ENCODE assay signal across 8 mouse cellular contexts in genomic region chr7:45240633-45241388, GRCm38 (mm10). TPM values are rescaled to one million over a fixed set of nuclear protein-coding genes. Genes with fewer than 3 reads are reported as not detected.
A peak's percentile ranks its signal among the peaks of the same experiment; 100 is the strongest.
DNase-seq lines count a peak whose midpoint lies in the region; ATAC-seq and TF ChIP-seq lines count a peak whose summit lies in the region.

Slc6a16 (plus strand) TSS chr7:45241085.

- intact Hi-C loops in left cerebral cortex, postnatal 4 days (cut with DNase I): no loop called here

- H3K4me3 ChIP-seq in lung, adult 2 months (replicated peaks; ENCODE audit: extremely low read depth, low read depth, low read length): no peak within 1 kb of the TSS
- H3K4me3 ChIP-seq in embryonic facial prominence, embryonic 15.5 days (replicated peaks): peak within 1 kb of the TSS; percentile 30
- H3K4me3 ChIP-seq in intestine, embryonic 16.5 days (ENCODE audit: low read length): peak within 1 kb of the TSS; percentile 29
- peak within 1 kb of the TSS; percentile 23 for H3K4me3 ChIP-seq in neural tube, embryonic 11.5 days (ENCODE audit: low read depth, low read length)

- H3K9me3 ChIP-seq in embryonic facial prominence, embryonic 15.5 days (replicated peaks): no peaks in the 10 kb centered on the region
- H3K9me3 ChIP-seq in intestine, embryonic 16.5 days (ENCODE audit: control insufficient read depth, low read length): no peaks in the 10 kb centered on the region
- no peaks in the 10 kb centered on the region for H3K9me3 ChIP-seq in neural tube, embryonic 11.5 days (ENCODE audit: control insufficient read depth, low read length)

- H3K4me2 ChIP-seq in embryonic facial prominence, embryonic 15.5 days (replicated peaks): peak within 1 kb of the TSS; percentile 54
- H3K4me2 ChIP-seq in intestine, embryonic 16.5 days (ENCODE audit: low read depth, low read length): peak within 1 kb of the TSS; percentile 49
- peak within 1 kb of the TSS; percentile 41 for H3K4me2 ChIP-seq in neural tube, embryonic 11.5 days (ENCODE audit: low read depth)

- ATAC-seq in embryonic facial prominence, embryonic 15.5 days (ENCODE audit: insufficient number of reproducible peaks, low FRiP score, low TSS enrichment, low read depth): peak; percentile 36; the same call in 1 of the 2 replicates
- peak; percentile 51 for ATAC-seq in intestine, embryonic 16.5 days
- no peak for ATAC-seq in neural tube, embryonic 11.5 days (ENCODE audit: insufficient read depth, low FRiP score, low TSS enrichment)
- ATAC-seq in megakaryocyte-erythroid progenitor cell, adult 5-6 weeks (replicated peaks; ENCODE audit: low FRiP score, low TSS enrichment, poor library complexity, severe bottlenecking): no peak

- H3K9ac ChIP-seq in embryonic facial prominence, embryonic 15.5 days: no peak within 1 kb of the TSS
- H3K9ac ChIP-seq in intestine, embryonic 16.5 days (ENCODE audit: low read depth, low read length): peak within 1 kb of the TSS; percentile 64
- H3K9ac ChIP-seq in neural tube, embryonic 11.5 days (ENCODE audit: low read length): peak within 1 kb of the TSS; percentile 40

- TF ChIP-seq CTCF in lung, adult 2 months (IDR thresholded peaks at IDR 0.05; ENCODE audit: insufficient read depth, low read length): no peak

- peak; percentile 15; the same call in 1 of the 2 replicates for TF ChIP-seq POLR2A in lung, adult 2 months (IDR thresholded peaks at IDR 0.05; ENCODE audit: borderline replicate concordance, extremely low read depth, low read depth, low read length)

- 34% methylated on average over 53 of the region's 53 CpGs for WGBS in lung, adult 2 months
- 9% methylated on average over 53 of the region's 53 CpGs for WGBS in embryonic facial prominence, embryonic 15.5 days
- 21% methylated on average over 53 of the region's 53 CpGs for WGBS in intestine, embryonic 16.5 days
- WGBS in neural tube, embryonic 11.5 days: 12% methylated on average over 53 of the region's 53 CpGs

- H3K27me3 ChIP-seq in embryonic facial prominence, embryonic 15.5 days: 0 out of 2 replicates have a peak, but pooled peaks cover 3% of the 10 kb centered on the region
- 0 out of 2 replicates have a peak, but pooled peaks cover 3% of the 10 kb centered on the region for H3K27me3 ChIP-seq in intestine, embryonic 16.5 days (replicated peaks; ENCODE audit: control insufficient read depth, insufficient read depth, low read length)
- H3K27me3 ChIP-seq in neural tube, embryonic 11.5 days (ENCODE audit: control insufficient read depth, insufficient read depth, low read length): peaks cover 15% of the 10 kb centered on the region

- no peak within 1 kb of the TSS for H3K27ac ChIP-seq in embryonic facial prominence, embryonic 15.5 days (replicated peaks)
- no peak within 1 kb of the TSS for H3K27ac ChIP-seq in intestine, embryonic 16.5 days (ENCODE audit: low read length)
- no peak within 1 kb of the TSS for H3K27ac ChIP-seq in neural tube, embryonic 11.5 days (ENCODE audit: low read depth, low read length)

- peaks cover 5% of the 10 kb centered on the region; the same call in 1 of the 2 replicates for H3K4me1 ChIP-seq in lung, adult 2 months (ENCODE audit: control insufficient read depth, insufficient read depth, low read length)
- peaks cover 9% of the 10 kb centered on the region for H3K4me1 ChIP-seq in embryonic facial prominence, embryonic 15.5 days
- peaks cover 8% of the 10 kb centered on the region for H3K4me1 ChIP-seq in intestine, embryonic 16.5 days (ENCODE audit: control insufficient read depth, insufficient read depth, low read length)
- no peaks in the 10 kb centered on the region for H3K4me1 ChIP-seq in neural tube, embryonic 11.5 days (ENCODE audit: control insufficient read depth, insufficient read depth, low read length)

- no peaks in the 10 kb centered on the region for H3K36me3 ChIP-seq in embryonic facial prominence, embryonic 15.5 days
- H3K36me3 ChIP-seq in intestine, embryonic 16.5 days (ENCODE audit: control insufficient read depth, insufficient read depth, low read length): no peaks in the 10 kb centered on the region
- H3K36me3 ChIP-seq in neural tube, embryonic 11.5 days (ENCODE audit: control insufficient read depth, insufficient read depth, low read length): no peaks in the 10 kb centered on the region

- no peak for DNase-seq in lung, adult 2 months
- no peak for DNase-seq in lung, postnatal 25 days (ENCODE audit: low spot score)
- peak; percentile 59 for DNase-seq in left cerebral cortex, postnatal 4 days
- DNase-seq in neural tube, embryonic 11.5 days (ENCODE audit: low spot score): peak; percentile 72
- no peak for DNase-seq in adipocyte (ENCODE audit: low spot score)

RNA-seq across cellular contexts. Expression of gene Slc6a16, which starts in this region (rescaled TPM):
- polyA plus RNA-seq in lung, adult 2 months (2012; rRNA removed): 0.12 TPM in 1 of 2 replicates, not detected in the other
- polyA plus RNA-seq in embryonic facial prominence, embryonic 15.5 days (2015; fragmentation: Nextera tagmentation; extraction: Ambion mirVana): 0.13 and 0.27 TPM in 2 replicates
- polyA plus RNA-seq in intestine, embryonic 16.5 days (2015; fragmentation: Nextera tagmentation; extraction: Ambion mirVana): not detected in 2 replicates
- 1 to 10 TPM; 1.2 to 1.8 TPM for total RNA-seq in left cerebral cortex, postnatal 4 days (2021)
- polyA plus RNA-seq in neural tube, embryonic 11.5 days (2014; fragmentation: Nextera tagmentation; extraction: Ambion mirVana): 0.11 TPM in 1 of 2 replicates, not detected in the other
- not detected in 2 replicates for total RNA-seq in megakaryocyte-erythroid progenitor cell, adult 5-6 weeks (2014; fragmentation: Nextera tagmentation)
- total RNA-seq in megakaryocyte-erythroid progenitor cell, adult 5-6 weeks (2017): not detected in 2 replicates

Comparison
In these comparisons a context has a peak if more than half of its experiments do, and no peak if none do; other contexts are left out.
1. Peak in ATAC-seq, H3K4me3 ChIP-seq and H3K4me2 ChIP-seq in embryonic facial prominence, embryonic 15.5 days; RNA of the gene not detected or under 1 TPM.
2. Peak in ATAC-seq, H3K4me3 ChIP-seq, H3K9ac ChIP-seq and H3K4me2 ChIP-seq in intestine, embryonic 16.5 days; RNA of the gene not detected or under 1 TPM.
3. Peak in DNase-seq, H3K4me3 ChIP-seq, H3K9ac ChIP-seq and H3K4me2 ChIP-seq in neural tube, embryonic 11.5 days; RNA of the gene not detected or under 1 TPM.